Mouse (Mus musculus): ENCODE measurements around the gene Atf5. TPM values are rescaled to one million over a fixed set of nuclear protein-coding genes. Genes with fewer than 3 reads are reported as not detected.

Gene Atf5
- polyA plus RNA-seq, 1 experiment from 2014 or later, result 2.1 TPM

DNA sequence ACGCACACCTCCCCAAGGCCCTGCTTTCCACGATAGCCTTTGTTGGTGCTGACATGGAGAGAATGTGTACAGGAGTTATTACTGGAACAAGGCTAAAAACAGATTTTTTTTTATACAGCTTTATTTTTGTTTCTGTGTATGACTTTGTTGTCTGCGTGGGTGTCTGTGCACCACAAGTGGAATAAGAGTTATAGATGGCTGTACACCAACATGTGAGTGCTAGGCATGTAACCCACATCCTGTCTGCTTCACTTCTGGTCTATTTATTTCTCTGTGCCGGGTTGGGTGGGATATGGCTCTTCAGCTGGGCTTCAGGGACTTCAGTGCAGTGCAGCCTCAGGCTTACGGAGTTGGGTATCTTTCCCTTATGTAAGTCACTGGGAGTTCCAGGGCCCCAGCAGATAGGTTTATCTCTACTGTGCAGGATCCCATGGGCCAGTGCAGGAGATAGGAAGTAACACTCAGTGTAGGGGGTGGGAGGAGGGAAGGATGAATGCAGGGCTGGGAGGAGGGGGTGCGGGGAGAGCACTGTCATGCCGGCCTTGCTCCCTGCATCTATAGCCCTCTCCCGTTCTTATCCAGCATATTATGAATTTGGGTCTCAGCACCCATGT lies 43.8 kb downstream of the Atf5 start:
- 94% methylated on average over 8 of the region's 8 CpGs for WGBS
- peaks cover 33% of the 10 kb centered on the region for H3K36me3 ChIP-seq (ENCODE audit: control insufficient read depth, insufficient read depth, low read length)
- H3K9ac ChIP-seq (replicated peaks; ENCODE audit: low read depth, low read length), result no peak overlapping the region
- no peak overlapping the region for H3K4me2 ChIP-seq (ENCODE audit: low read depth, low read length)
- H3K4me1 ChIP-seq (ENCODE audit: control insufficient read depth, insufficient read depth, low read length), result no peaks in the 10 kb centered on the region
- no peaks in the 10 kb centered on the region for H3K27me3 ChIP-seq (ENCODE audit: control insufficient read depth, insufficient read depth, low read length)
- ATAC-seq (ENCODE audit: low read depth), result no peak
- H3K4me3 ChIP-seq (ENCODE audit: low read depth, low read length), result no peak overlapping the region
- no peaks in the 10 kb centered on the region for H3K9me3 ChIP-seq (ENCODE audit: control insufficient read depth, low read length)
- no peak overlapping the region for H3K27ac ChIP-seq (ENCODE audit: low read depth, low read length)

DNA sequence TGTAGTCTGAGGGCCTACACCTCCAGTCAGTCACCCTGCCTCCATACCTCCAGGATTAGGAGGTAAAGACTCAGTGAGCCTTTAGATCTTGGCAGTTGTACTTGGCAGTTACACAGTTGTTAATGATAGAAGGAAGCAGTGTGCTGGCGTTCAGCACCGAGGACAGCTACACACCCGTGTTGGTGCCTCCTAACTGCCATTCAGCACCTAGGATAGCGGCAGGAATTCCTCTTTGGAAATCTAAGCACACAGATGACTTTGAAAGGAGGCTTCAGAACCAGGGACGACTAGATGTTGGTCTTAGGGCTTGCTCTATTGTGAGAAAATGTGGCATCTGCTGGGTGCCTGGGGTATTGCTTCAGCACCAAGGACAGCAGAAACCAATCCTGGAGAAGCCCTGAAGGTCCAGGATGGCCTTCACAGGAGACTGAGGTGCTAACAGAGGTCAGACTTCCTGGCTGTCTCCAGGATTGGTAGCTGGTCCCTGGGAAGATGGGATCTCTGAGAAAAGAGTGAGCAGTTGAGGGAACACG lies 46.3 kb downstream of the Atf5 start:
- H3K36me3 ChIP-seq (ENCODE audit: control insufficient read depth, insufficient read depth, low read length), result peaks cover 36% of the 10 kb centered on the region
- no peaks in the 10 kb centered on the region for H3K9me3 ChIP-seq (ENCODE audit: control insufficient read depth, low read length)
- ATAC-seq (ENCODE audit: low read depth), result no peak
- WGBS, result 20% methylated on average over 6 of the region's 6 CpGs
- H3K27ac ChIP-seq (ENCODE audit: low read depth, low read length), result no peak overlapping the region
- H3K4me2 ChIP-seq (ENCODE audit: low read depth, low read length), result no peak overlapping the region
- H3K27me3 ChIP-seq (ENCODE audit: control insufficient read depth, insufficient read depth, low read length), result no peaks in the 10 kb centered on the region
- no peaks in the 10 kb centered on the region for H3K4me1 ChIP-seq (ENCODE audit: control insufficient read depth, insufficient read depth, low read length)
- H3K4me3 ChIP-seq (ENCODE audit: low read depth, low read length), result no peak overlapping the region
- no peak overlapping the region for H3K9ac ChIP-seq (replicated peaks; ENCODE audit: low read depth, low read length)

DNA sequence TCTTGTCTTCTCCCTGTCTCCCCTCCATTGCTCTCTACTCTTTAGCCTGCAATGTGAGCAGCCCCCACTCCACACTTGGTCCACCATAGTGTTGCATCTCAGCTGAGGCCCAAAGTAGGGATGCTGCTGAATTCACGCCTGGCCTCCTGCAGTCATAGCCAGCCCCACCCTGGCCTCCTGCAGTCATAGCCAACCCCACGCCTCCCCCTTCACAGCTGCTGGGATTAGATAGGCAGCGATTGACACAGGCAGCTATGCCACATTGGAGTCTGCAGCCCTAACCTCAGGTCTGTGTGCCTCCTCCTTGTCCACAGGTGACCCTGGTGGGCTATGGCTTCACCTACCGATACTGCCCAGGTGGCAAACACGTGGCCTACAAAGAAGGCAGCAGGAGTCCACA lies 48.3 kb downstream of the Atf5 start:
- Histone ChIP-seq H3K36me3 (ENCODE audit: control insufficient read depth, insufficient read depth, low read length) (peaks cover 28% of the 10 kb centered on the region), H3K9me3 (ENCODE audit: control insufficient read depth, low read length) (no peaks in the 10 kb centered on the region), H3K4me2 (ENCODE audit: low read depth, low read length) (no peak overlapping the region), H3K9ac (replicated peaks; ENCODE audit: low read depth, low read length) (no peak overlapping the region), H3K27me3 (ENCODE audit: control insufficient read depth, insufficient read depth, low read length) (no peaks in the 10 kb centered on the region), H3K4me3 (ENCODE audit: low read depth, low read length) (no peak overlapping the region), H3K4me1 (ENCODE audit: control insufficient read depth, insufficient read depth, low read length) (no peaks in the 10 kb centered on the region), H3K27ac (ENCODE audit: low read depth, low read length) (no peak overlapping the region)
- WGBS, result 87% methylated on average over 5 of the region's 5 CpGs
- ATAC-seq (ENCODE audit: low read depth), result no peak

MicroRNAs within 50 kb of the gene (microRNA counts, 519-probe panel; counts per million panel counts)
- not detected for microRNA mmu-miR-707

Small RNA genes within 50 kb of the gene (microRNA-seq; reads per million reads assigned to microRNA genes)
- not detected for gene Mir707

Other genes starting within 250 kb of the Atf5 start
- gene Napsa, start 244.3 kb downstream of the Atf5 start, polyA plus RNA-seq (2014; fragmentation: Nextera tagmentation; extraction: Ambion mirVana), result 0.82 and 2.1 TPM in 2 replicates
- 7.5 and 8.9 TPM in 2 replicates for gene Kcnc3, start 226.0 kb downstream of the Atf5 start, polyA plus RNA-seq (2014; fragmentation: Nextera tagmentation; extraction: Ambion mirVana)
- 2.6 and 3.6 TPM in 2 replicates for gene Myh14, start 145.8 kb downstream of the Atf5 start, polyA plus RNA-seq (2014; fragmentation: Nextera tagmentation; extraction: Ambion mirVana)
- not detected in 2 replicates for gene Izumo2, start 107.9 kb downstream of the Atf5 start, polyA plus RNA-seq (2014; fragmentation: Nextera tagmentation; extraction: Ambion mirVana)
- gene Vrk3, start 68.2 kb downstream of the Atf5 start, polyA plus RNA-seq (2014; fragmentation: Nextera tagmentation; extraction: Ambion mirVana), result 23.0 and 27.0 TPM in 2 replicates
- gene Zfp473, start 65.6 kb downstream of the Atf5 start, polyA plus RNA-seq (2014; fragmentation: Nextera tagmentation; extraction: Ambion mirVana), result 0.95 and 1.0 TPM in 2 replicates
- 22.4 and 26.3 TPM in 2 replicates for gene Nup62, start 570 bp downstream of the Atf5 start, polyA plus RNA-seq (2014; fragmentation: Nextera tagmentation; extraction: Ambion mirVana)
- gene Il4i1, start 271 bp downstream of the Atf5 start, polyA plus RNA-seq (2014; fragmentation: Nextera tagmentation; extraction: Ambion mirVana), result 1.6 and 1.7 TPM in 2 replicates
- 36.4 and 46.8 TPM in 2 replicates for gene Akt1s1, start 32.3 kb upstream of the Atf5 start, polyA plus RNA-seq (2014; fragmentation: Nextera tagmentation; extraction: Ambion mirVana)
- 92.5 and 96.4 TPM in 2 replicates for gene Tbc1d17, start 32.4 kb upstream of the Atf5 start, polyA plus RNA-seq (2014; fragmentation: Nextera tagmentation; extraction: Ambion mirVana)
- gene Pnkp, start 40.5 kb upstream of the Atf5 start, polyA plus RNA-seq (2014; fragmentation: Nextera tagmentation; extraction: Ambion mirVana), result 27.1 and 28.8 TPM in 2 replicates
- gene Ptov1, start 53.1 kb upstream of the Atf5 start, polyA plus RNA-seq (2014; fragmentation: Nextera tagmentation; extraction: Ambion mirVana), result 475 and 479 TPM in 2 replicates
- gene Med25, start 76.1 kb upstream of the Atf5 start, polyA plus RNA-seq (2014; fragmentation: Nextera tagmentation; extraction: Ambion mirVana), result 85.7 and 91.1 TPM in 2 replicates
- gene Fuz, start 79.4 kb upstream of the Atf5 start, polyA plus RNA-seq (2014; fragmentation: Nextera tagmentation; extraction: Ambion mirVana), result 14.5 and 16.0 TPM in 2 replicates
- 120 and 128 TPM in 2 replicates for gene Ap2a1, start 112.8 kb upstream of the Atf5 start, polyA plus RNA-seq (2014; fragmentation: Nextera tagmentation; extraction: Ambion mirVana)
- 0.11 and 0.19 TPM in 2 replicates for gene Tsks, start 126.5 kb upstream of the Atf5 start, polyA plus RNA-seq (2014; fragmentation: Nextera tagmentation; extraction: Ambion mirVana)
- gene Cpt1c, start 158.2 kb upstream of the Atf5 start, polyA plus RNA-seq (2014; fragmentation: Nextera tagmentation; extraction: Ambion mirVana), result 54.3 and 60.3 TPM in 2 replicates
- 189 and 206 TPM in 2 replicates for gene Prmt1, start 169.9 kb upstream of the Atf5 start, polyA plus RNA-seq (2014; fragmentation: Nextera tagmentation; extraction: Ambion mirVana)
- 53.8 and 60.2 TPM in 2 replicates for gene Irf3, start 181.0 kb upstream of the Atf5 start, polyA plus RNA-seq (2014; fragmentation: Nextera tagmentation; extraction: Ambion mirVana)
- 6.4 and 9.5 TPM in 2 replicates for gene Bcl2l12, start 182.1 kb upstream of the Atf5 start, polyA plus RNA-seq (2014; fragmentation: Nextera tagmentation; extraction: Ambion mirVana)
- gene Scaf1, start 199.7 kb upstream of the Atf5 start, polyA plus RNA-seq (2014; fragmentation: Nextera tagmentation; extraction: Ambion mirVana), result 61.6 and 68.6 TPM in 2 replicates
- gene Rras, start 201.3 kb upstream of the Atf5 start, polyA plus RNA-seq (2014; fragmentation: Nextera tagmentation; extraction: Ambion mirVana), result 9.0 and 13.7 TPM in 2 replicates
- gene Prr12, start 236.2 kb upstream of the Atf5 start, polyA plus RNA-seq (2014; fragmentation: Nextera tagmentation; extraction: Ambion mirVana), result 17.3 and 17.9 TPM in 2 replicates
- gene Nosip, start 245.8 kb upstream of the Atf5 start, polyA plus RNA-seq (2014; fragmentation: Nextera tagmentation; extraction: Ambion mirVana), result 65.4 and 67.3 TPM in 2 replicates
- 12.7 and 12.8 TPM in 2 replicates for gene Prrg2, start 246.0 kb upstream of the Atf5 start, polyA plus RNA-seq (2014; fragmentation: Nextera tagmentation; extraction: Ambion mirVana)